Mouse (Mus musculus) lung, embryonic 16.5 days (tissue): ENCODE results near the gene Tex19.2. TPM values are rescaled to one million over a fixed set of nuclear protein-coding genes. Genes with fewer than 3 reads are reported as not detected.
A peak's percentile ranks its signal among the peaks of the same experiment; 100 is the strongest.

Experiments
- ATAC-seq: fragments of 200-750 bp; cut with Nextera tagmentation; 2 replicates; pipeline ENCODE4 v1.8.0; 2017; ENCODE audit warnings: low read depth, mild to moderate bottlenecking, moderate library complexity
- H3K27ac ChIP-seq: fragments of 300-500 bp; sonication (generic); 2 replicates; pipeline ENCODE4 v1.5.1; 2014; ENCODE audit warnings: mild to moderate bottlenecking, control low read depth, low read length
- H3K27me3 ChIP-seq: fragments of 300-500 bp; sonication (generic); 2 replicates; pipeline ENCODE4 v1.6.1; 2014; ENCODE audit warnings: low read depth, low read length, mixed read lengths; ENCODE audit not compliant: control insufficient read depth, insufficient read depth
- H3K36me3 ChIP-seq: fragments of 300-500 bp; sonication (generic); 2 replicates; pipeline ENCODE4 v1.6.1; 2014; ENCODE audit warnings: low read length; ENCODE audit not compliant: control insufficient read depth, insufficient read depth
- H3K4me1 ChIP-seq: fragments of 300-500 bp; sonication (generic); replicated peaks from 2 replicates; pipeline ENCODE4 v1.6.1; 2014; ENCODE audit warnings: low read length, mixed read lengths; ENCODE audit not compliant: control insufficient read depth, insufficient read depth
- H3K4me2 ChIP-seq: fragments of 300-500 bp; sonication (generic); 2 replicates; pipeline ENCODE4 v1.6.1; 2014; ENCODE audit warnings: low read depth, low read length, control low read depth
- H3K4me3 ChIP-seq: fragments of 300-500 bp; sonication (generic); 2 replicates; pipeline ENCODE4 v1.5.1; 2014; ENCODE audit warnings: mild to moderate bottlenecking, low read length, control low read depth
- H3K9ac ChIP-seq: fragments of 300-500 bp; sonication (generic); 2 replicates; pipeline ENCODE4 v1.6.1; 2014; ENCODE audit warnings: low read length, control low read depth
- H3K9me3 ChIP-seq: fragments of 300-500 bp; sonication (generic); 2 replicates; pipeline ENCODE4 v1.6.1; 2016; ENCODE audit warnings: low read length; ENCODE audit not compliant: control insufficient read depth
- WGBS: fragments of 180-500 bp; shearing (Covaris S2); extraction: QIAGEN DNeasy Blood & Tissue Kit; methylation state at CpG from one replicate; pipeline ENCODE4 v1.1.7; 2014; 5-methylcytosine and 5-hydroxymethylcytosine counted together
- polyA plus RNA-seq: library from polyadenylated mRNA; unstranded; fragments of >200 nt; fragmentation: Nextera tagmentation; extraction: Ambion mirVana; gene quantifications from 2 replicates; pipeline ENCODE4 v1.2.1, GENCODE M21; 2015

The Tex19.2 gene
- polyA plus RNA-seq, 1 experiment from 2014 or later, result not detected

DNA sequence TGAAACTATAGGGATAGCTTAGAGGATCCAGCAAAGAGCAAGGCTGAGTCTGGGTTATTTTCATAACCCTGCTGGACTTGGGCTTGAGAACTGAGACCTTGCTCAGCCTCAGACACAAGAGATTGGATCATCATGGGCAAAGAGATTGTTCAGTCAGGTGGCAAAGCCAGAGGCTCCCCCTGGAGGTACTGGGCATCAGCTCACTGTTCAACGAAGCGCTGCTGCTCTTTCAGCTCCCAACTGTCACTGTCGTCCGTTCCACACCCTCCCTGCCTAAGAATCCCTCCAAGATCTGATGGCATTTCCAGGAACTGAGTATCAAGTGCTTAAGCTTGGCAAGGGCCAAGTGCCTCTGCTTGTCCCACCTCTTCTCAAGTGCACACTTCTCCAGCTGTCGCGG is 20.3 kb upstream of the Tex19.2 start:
- H3K9me3 ChIP-seq, result no peaks in the 10 kb centered on the region
- no peak overlapping the region for H3K27ac ChIP-seq
- H3K4me2 ChIP-seq, result no peak overlapping the region
- WGBS, result 28% methylated on average over 6 of the region's 6 CpGs
- ATAC-seq, result no peak
- H3K27me3 ChIP-seq, result no peaks in the 10 kb centered on the region
- H3K9ac ChIP-seq, result no peak overlapping the region
- H3K4me3 ChIP-seq, result no peak overlapping the region
- peaks cover 4% of the 10 kb centered on the region; the same call in 1 of the 2 replicates for H3K4me1 ChIP-seq
- H3K36me3 ChIP-seq, result no peaks in the 10 kb centered on the region

DNA sequence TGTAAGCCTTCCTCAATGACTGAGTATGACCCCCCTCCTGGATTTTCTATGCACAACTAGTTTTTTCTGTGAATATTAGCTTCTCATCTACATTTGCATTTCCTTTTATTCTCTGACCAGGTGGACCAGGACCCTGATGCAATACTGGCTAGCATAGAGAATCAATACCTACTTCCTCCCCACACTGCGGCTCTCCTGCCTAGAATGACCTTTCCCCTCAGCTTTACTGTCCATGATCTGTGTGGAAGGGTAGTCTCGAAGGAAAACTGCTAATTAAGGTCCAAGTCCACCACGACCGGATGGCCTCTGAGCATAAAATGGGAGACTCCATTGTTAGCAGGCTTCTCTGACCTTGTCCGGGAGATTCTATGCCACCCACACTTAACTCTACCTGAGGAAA is 19.2 kb upstream of the Tex19.2 start:
- Histone ChIP-seq H3K27ac (no peak overlapping the region), H3K4me1 (0 out of 2 replicates have a peak, but pooled peaks cover 4% of the 10 kb centered on the region), H3K4me3 (no peak overlapping the region), H3K9me3 (no peaks in the 10 kb centered on the region), H3K36me3 (no peaks in the 10 kb centered on the region), H3K9ac (no peak overlapping the region), H3K27me3 (no peaks in the 10 kb centered on the region), H3K4me2 (no peak overlapping the region)
- ATAC-seq, result no peak
- WGBS, result 89% methylated on average over 5 of the region's 5 CpGs

GRCm38 (mm10) chr11:121134600-121134999 is 16.1 kb upstream of the Tex19.2 start:
- Histone ChIP-seq H3K9ac (no peak overlapping the region), H3K27me3 (no peaks in the 10 kb centered on the region), H3K4me2 (no peak overlapping the region), H3K27ac (no peak overlapping the region), H3K4me3 (no peak overlapping the region), H3K9me3 (no peaks in the 10 kb centered on the region), H3K36me3 (no peaks in the 10 kb centered on the region), H3K4me1 (0 out of 2 replicates have a peak, but pooled peaks cover 4% of the 10 kb centered on the region)
- peak; percentile 76 for ATAC-seq
- WGBS, result 22% methylated on average over 1 of the region's 1 CpGs

DNA sequence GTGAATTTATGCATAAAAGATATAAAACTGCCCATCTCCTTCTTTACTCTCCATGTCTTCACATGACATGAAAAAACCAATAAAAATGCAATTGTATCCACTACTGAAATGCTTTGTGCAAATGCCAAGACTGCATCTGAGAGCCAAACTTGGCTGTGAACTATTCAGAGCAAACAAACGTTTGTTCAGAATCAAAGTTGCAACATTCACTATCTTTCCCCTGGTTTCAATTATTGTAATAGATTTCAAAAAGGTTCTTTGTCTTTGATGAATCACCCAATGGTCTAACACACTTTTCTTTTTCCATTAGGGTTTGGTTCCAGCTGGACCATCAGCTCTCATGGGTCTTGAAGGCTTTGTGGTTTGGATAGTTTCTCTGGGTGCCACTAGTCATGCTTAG is 11.1 kb upstream of the Tex19.2 start:
- 43% methylated on average over 1 of the region's 1 CpGs for WGBS
- Histone ChIP-seq H3K9me3 (no peaks in the 10 kb centered on the region), H3K4me2 (no peak overlapping the region), H3K27ac (no peak overlapping the region), H3K9ac (no peak overlapping the region), H3K36me3 (no peaks in the 10 kb centered on the region), H3K4me1 (no peaks in the 10 kb centered on the region), H3K27me3 (no peaks in the 10 kb centered on the region), H3K4me3 (no peak overlapping the region)
- no peak for ATAC-seq

GRCm38 (mm10) chr11:121127441-121127840 is 9.0 kb upstream of the Tex19.2 start:
- no peak overlapping the region for H3K9ac ChIP-seq
- H3K9me3 ChIP-seq, result no peaks in the 10 kb centered on the region
- ATAC-seq, result no peak
- no peaks in the 10 kb centered on the region for H3K27me3 ChIP-seq
- H3K4me3 ChIP-seq, result no peak overlapping the region
- H3K4me2 ChIP-seq, result no peak overlapping the region
- H3K27ac ChIP-seq, result no peak overlapping the region
- 0 out of 2 replicates have a peak, but pooled peaks cover 3% of the 10 kb centered on the region for H3K4me1 ChIP-seq
- H3K36me3 ChIP-seq, result no peaks in the 10 kb centered on the region
- 90% methylated on average over 3 of the region's 3 CpGs for WGBS

DNA sequence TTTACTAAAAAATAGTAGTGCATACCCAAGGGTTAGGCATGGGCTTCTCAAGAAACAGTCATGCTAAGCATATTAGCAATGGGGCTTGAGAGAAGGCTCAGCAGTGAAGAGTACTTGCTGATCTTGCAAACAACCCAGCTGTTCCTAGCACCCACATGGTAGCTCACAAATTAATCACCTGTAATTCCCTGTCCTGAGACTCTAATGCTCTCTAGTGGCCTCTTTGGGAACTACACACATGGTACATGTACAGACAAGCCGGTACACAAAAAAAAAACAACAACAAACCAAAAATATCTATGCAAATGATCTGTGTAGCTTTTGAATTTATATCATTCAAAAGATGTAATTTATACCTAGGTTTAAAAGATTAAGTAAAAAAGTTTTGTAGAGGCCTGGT is 7.9 kb upstream of the Tex19.2 start:
- Histone ChIP-seq H3K36me3 (no peaks in the 10 kb centered on the region), H3K27ac (no peak overlapping the region), H3K9ac (no peak overlapping the region), H3K4me3 (no peak overlapping the region), H3K27me3 (no peaks in the 10 kb centered on the region), H3K4me2 (no peak overlapping the region), H3K9me3 (no peaks in the 10 kb centered on the region), H3K4me1 (peaks cover 3% of the 10 kb centered on the region; the same call in 1 of the 2 replicates)
- no peak for ATAC-seq
- 78% methylated on average over 1 of the region's 1 CpGs for WGBS

- Histone ChIP-seq H3K4me2 (no peak overlapping the region), H3K4me3 (no peak overlapping the region), H3K27ac (no peak overlapping the region), H3K9ac (no peak overlapping the region), H3K4me1 (peaks cover 3% of the 10 kb centered on the region; the same call in 1 of the 2 replicates), H3K36me3 (no peaks in the 10 kb centered on the region), H3K9me3 (no peaks in the 10 kb centered on the region), H3K27me3 (no peaks in the 10 kb centered on the region)
- whole genome bisulfite sequencing, result 68% methylated on average over 3 of the region's 3 CpGs
- ATAC-seq, result no peak
Observed at GRCm38 (mm10) chr11:121125522-121126172, 7.2 kb upstream of the Tex19.2 start.

DNA sequence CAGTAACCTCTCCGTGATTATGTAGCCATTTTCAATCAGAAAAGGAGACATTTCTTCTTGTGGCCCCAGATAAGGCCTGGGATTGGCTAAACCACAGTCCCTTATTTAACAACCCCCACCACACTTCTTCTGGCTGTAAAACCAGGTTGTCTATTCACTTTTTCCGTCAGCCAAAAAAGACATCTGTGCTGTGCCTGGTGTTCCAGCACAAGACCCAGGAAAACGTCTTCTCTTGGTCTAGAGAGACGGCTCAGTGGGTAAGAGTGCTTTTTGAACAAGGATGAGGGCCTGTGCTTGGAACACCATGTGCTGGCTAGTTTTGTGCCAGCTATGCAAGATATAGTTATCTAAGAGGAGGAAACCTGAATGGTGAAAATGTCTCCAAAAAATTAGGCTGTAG is 5.0 kb upstream of the Tex19.2 start:
- Histone ChIP-seq H3K36me3 (no peaks in the 10 kb centered on the region), H3K27ac (no peak overlapping the region), H3K4me1 (peaks cover 3% of the 10 kb centered on the region; the same call in 1 of the 2 replicates), H3K4me2 (no peak overlapping the region), H3K27me3 (no peaks in the 10 kb centered on the region), H3K9me3 (no peaks in the 10 kb centered on the region), H3K9ac (no peak overlapping the region), H3K4me3 (no peak overlapping the region)
- WGBS, result 87% methylated on average over 4 of the region's 4 CpGs
- ATAC-seq, result no peak

- H3K27ac ChIP-seq, result peak overlapping the region; percentile 87
- no peaks in the 10 kb centered on the region for H3K27me3 ChIP-seq
- H3K4me3 ChIP-seq, result no peak overlapping the region
- H3K4me2 ChIP-seq, result no peak overlapping the region
- no peaks in the 10 kb centered on the region for H3K9me3 ChIP-seq
- peak; percentile 84 for ATAC-seq
- no peak overlapping the region for H3K9ac ChIP-seq
- H3K36me3 ChIP-seq, result no peaks in the 10 kb centered on the region
- H3K4me1 ChIP-seq, result peaks cover 3% of the 10 kb centered on the region; the same call in 1 of the 2 replicates
- WGBS, result 20% methylated on average over 2 of the region's 2 CpGs
Observed at GRCm38 (mm10) chr11:121122024-121122670, 3.7 kb upstream of the Tex19.2 start.
